Mouse (Mus musculus) testis, adult 2 months (tissue): ENCODE results near the gene Phxr2. TPM values are rescaled to one million over a fixed set of nuclear protein-coding genes. Genes with fewer than 3 reads are reported as not detected.

Experiments
- H3K27ac ChIP-seq: fragments of 200-500 bp; 2 replicates; pipeline ENCODE4 v1.5.1; 2012; ENCODE audit warnings: low read depth, low read length; ENCODE audit not compliant: control insufficient read depth, insufficient read depth
- H3K27me3 ChIP-seq: fragments of 200-500 bp; 2 replicates; pipeline ENCODE4 v1.6.1; 2012; ENCODE audit warnings: mild to moderate bottlenecking, low read length, moderate library complexity; ENCODE audit not compliant: control insufficient read depth, insufficient read depth
- H3K36me3 ChIP-seq: fragments of 200-500 bp; 2 replicates; pipeline ENCODE4 v1.6.1; 2012; ENCODE audit warnings: mild to moderate bottlenecking, low read length; ENCODE audit not compliant: control insufficient read depth, insufficient read depth
- H3K4me1 ChIP-seq: fragments of 200-500 bp; 2 replicates; pipeline ENCODE4 v1.6.1; 2012; ENCODE audit warnings: low read length; ENCODE audit not compliant: control insufficient read depth, insufficient read depth
- H3K4me3 ChIP-seq: fragments of 200-500 bp; 2 replicates; pipeline ENCODE4 v1.5.1; 2012; ENCODE audit warnings: low read depth, mild to moderate bottlenecking, low read length, moderate library complexity, mixed read lengths; ENCODE audit not compliant: control insufficient read depth
- CTCF ChIP-seq: fragments of 200-500 bp; IDR thresholded peaks from 2 replicates; pipeline ENCODE4 v1.5.1; 2012; ENCODE audit warnings: low read depth, mild to moderate bottlenecking, inconsistent platforms, low read length, moderate library complexity; ENCODE audit not compliant: control insufficient read depth, insufficient read depth, insufficient replicate concordance
- POLR2A ChIP-seq: fragments of 200-500 bp; IDR thresholded peaks from 2 replicates; pipeline ENCODE4 v1.6.1; 2012; ENCODE audit warnings: low read depth, mild to moderate bottlenecking, inconsistent platforms, low read length, moderate library complexity; ENCODE audit not compliant: control insufficient read depth
- polyA plus RNA-seq: library from polyadenylated mRNA; depleted of rRNA; stranded (reverse); fragments of >200 nt; gene quantifications from 2 replicates; pipeline ENCODE4 v1.2.3, GENCODE M21; 2012

Gene Phxr2
- polyA plus RNA-seq, 1 experiment = not detected

GRCm38 (mm10) chr10:99152063-99152462, 25.9 kb upstream of the Phxr2 start:
- TF ChIP-seq CTCF (no peak), POLR2A (no peak)
- Histone ChIP-seq H3K4me3 (no peak overlapping the region), H3K4me1 (no peaks in the 10 kb centered on the region), H3K36me3 (no peaks in the 10 kb centered on the region), H3K27ac (no peak overlapping the region), H3K27me3 (no peaks in the 10 kb centered on the region)

GRCm38 (mm10) chr10:99151580-99151979, 25.5 kb upstream of the Phxr2 start:
- TF ChIP-seq POLR2A (no peak), CTCF (no peak)
- Histone ChIP-seq H3K4me3 (no peak overlapping the region), H3K27ac (no peak overlapping the region), H3K27me3 (no peaks in the 10 kb centered on the region), H3K36me3 (no peaks in the 10 kb centered on the region), H3K4me1 (no peaks in the 10 kb centered on the region)

GRCm38 (mm10) chr10:99150016-99150415, 23.9 kb upstream of the Phxr2 start:
- Histone ChIP-seq H3K27ac (no peak overlapping the region), H3K4me3 (no peak overlapping the region), H3K4me1 (no peaks in the 10 kb centered on the region), H3K27me3 (no peaks in the 10 kb centered on the region), H3K36me3 (no peaks in the 10 kb centered on the region)
- TF ChIP-seq CTCF (no peak), POLR2A (no peak)

DNA sequence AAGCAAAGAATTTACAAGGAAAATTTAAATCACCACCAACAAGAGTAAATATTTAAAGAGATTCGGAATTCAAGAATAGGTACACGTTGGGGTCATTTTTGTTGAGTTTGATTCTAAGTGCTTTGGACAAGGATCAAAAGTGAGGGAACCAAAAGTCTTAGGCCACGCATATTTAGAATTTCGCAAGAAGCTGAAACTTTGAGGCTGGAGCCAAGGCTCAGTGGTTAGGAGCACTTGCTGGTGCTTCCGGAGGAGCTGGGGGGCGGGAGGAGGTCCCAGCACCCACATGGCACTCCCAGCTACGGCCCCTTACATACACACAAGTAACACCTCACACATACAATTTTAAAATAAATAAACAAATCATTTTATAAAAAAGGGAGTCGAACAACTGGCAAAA, 20.5 kb upstream of the Phxr2 start:
- no peak for TF ChIP-seq POLR2A
- TF ChIP-seq CTCF = no peak
- Histone ChIP-seq H3K36me3 (no peaks in the 10 kb centered on the region), H3K4me3 (no peak overlapping the region), H3K27ac (no peak overlapping the region), H3K27me3 (no peaks in the 10 kb centered on the region), H3K4me1 (no peaks in the 10 kb centered on the region)

GRCm38 (mm10) chr10:99145611-99146010, 19.5 kb upstream of the Phxr2 start:
- H3K27ac ChIP-seq = no peak overlapping the region
- H3K36me3 ChIP-seq = no peaks in the 10 kb centered on the region
- no peaks in the 10 kb centered on the region for H3K4me1 ChIP-seq
- H3K4me3 ChIP-seq = no peak overlapping the region
- H3K27me3 ChIP-seq = no peaks in the 10 kb centered on the region
- TF ChIP-seq CTCF = no peak
- TF ChIP-seq POLR2A = no peak

DNA sequence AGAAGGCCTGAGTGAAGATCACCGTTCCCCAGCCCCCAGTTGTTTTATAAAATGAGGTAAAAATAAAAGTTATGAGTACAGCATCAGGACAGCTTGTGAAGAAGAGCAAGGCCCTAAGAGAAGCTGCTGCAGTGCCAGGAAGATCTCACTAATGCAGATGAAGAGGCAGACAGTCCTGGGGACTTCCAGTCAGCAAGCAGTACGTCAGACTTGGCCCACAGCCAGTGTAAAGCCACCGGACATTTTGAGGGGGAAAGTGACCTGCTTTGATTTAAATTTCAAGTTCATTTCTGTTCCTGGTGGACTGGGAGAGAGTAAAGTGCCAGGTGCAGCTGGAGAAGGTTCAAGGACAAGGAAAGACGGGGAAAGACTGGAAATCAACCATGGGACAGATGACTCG, 10.2 kb upstream of the Phxr2 start:
- H3K27me3 ChIP-seq = no peaks in the 10 kb centered on the region
- no peak overlapping the region for H3K27ac ChIP-seq
- no peaks in the 10 kb centered on the region for H3K36me3 ChIP-seq
- no peak for TF ChIP-seq POLR2A
- no peak for TF ChIP-seq CTCF
- H3K4me3 ChIP-seq = no peak overlapping the region
- H3K4me1 ChIP-seq = no peaks in the 10 kb centered on the region

DNA sequence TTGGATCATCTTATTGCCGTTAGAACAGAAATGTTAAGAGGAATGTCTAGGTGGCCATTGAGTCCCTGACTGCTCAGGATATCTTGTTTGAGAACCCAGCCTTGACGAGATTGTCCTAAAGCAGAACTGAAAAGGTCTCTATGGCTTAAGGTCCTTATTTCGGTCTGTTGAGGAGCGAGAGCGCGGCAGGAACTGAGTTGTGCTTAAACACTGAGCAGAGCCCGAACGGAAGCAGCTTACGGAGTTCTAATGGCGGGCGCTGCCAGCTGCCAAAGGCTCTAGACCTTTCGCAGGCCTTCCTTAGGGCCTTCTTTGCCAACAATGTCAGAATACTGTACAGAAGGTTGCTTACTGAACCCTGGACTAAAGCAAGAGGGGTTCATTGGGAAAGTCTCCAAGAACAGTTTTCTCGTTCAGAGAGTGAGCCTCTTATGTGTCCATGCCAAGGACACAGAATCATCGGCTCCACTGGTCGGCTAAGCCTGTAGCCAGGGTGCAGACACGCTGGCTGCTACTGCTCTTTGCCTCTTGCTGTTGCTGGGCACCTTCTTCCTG, 7.3 kb upstream of the Phxr2 start:
- TF ChIP-seq CTCF (no peak), POLR2A (no peak)
- H3K36me3 ChIP-seq = no peaks in the 10 kb centered on the region

DNA sequence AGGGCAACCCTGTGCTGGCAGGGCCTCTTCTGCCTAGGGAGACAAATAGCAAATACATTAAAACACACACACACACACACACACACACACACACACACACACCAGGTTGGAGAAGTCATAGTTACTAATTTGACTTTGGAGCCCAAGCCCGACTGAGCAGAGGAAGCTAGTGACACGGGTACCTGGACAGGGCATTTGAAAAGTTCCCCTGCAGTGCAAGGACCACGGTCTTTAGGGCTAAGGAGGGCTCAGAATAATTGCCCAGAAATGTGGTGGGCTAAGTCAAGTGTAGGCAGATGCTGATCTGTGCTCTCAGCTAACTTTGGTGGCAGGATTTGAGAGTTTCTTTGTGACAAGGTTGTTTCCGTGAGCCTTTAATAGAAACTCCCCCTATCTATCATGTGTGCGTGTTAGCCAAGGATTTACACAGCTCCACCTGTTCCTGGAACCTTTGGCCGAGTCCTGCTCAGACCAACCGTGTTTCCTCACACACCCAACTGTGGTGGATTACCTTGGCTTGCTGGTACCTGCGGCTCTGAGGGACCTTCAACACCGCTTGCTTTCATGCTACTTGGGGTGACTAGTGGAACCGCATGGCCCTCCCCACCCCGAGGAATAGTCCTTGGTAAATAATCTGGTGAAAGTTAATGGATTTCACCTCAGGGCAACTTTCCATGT, 6.6 kb upstream of the Phxr2 start:
- Histone ChIP-seq H3K4me3 (no peak overlapping the region), H3K36me3 (no peaks in the 10 kb centered on the region), H3K4me1 (no peaks in the 10 kb centered on the region), H3K27me3 (no peaks in the 10 kb centered on the region), H3K27ac (no peak overlapping the region)
- TF ChIP-seq CTCF (no peak), POLR2A (no peak)

More for the DNA sequence above, 7.3 kb upstream of the Phxr2 start:
- no peak overlapping the region for H3K4me3 ChIP-seq
- H3K27me3 ChIP-seq = no peaks in the 10 kb centered on the region
- no peak overlapping the region for H3K27ac ChIP-seq
- H3K4me1 ChIP-seq = no peaks in the 10 kb centered on the region
